Mouse (Mus musculus) hindbrain, embryonic 15.5 days (tissue): ENCODE measurements around the gene Cyp27b1. TPM values are rescaled to one million over a fixed set of nuclear protein-coding genes. Genes with fewer than 3 reads are reported as not detected.

Experiments
- ATAC-seq: fragments of 200-750 bp; cut with Nextera tagmentation; 2 replicates; pipeline ENCODE4 v1.8.0; 2017; ENCODE audit warnings: low read depth, moderate number of reproducible peaks, moderate TSS enrichment; ENCODE audit not compliant: low FRiP score
- H3K27ac ChIP-seq: fragments of 300-500 bp; sonication (generic); replicated peaks from 2 replicates; pipeline ENCODE4 v1.5.1; 2015; ENCODE audit warnings: mild to moderate bottlenecking, inconsistent platforms
- H3K27me3 ChIP-seq: fragments of 300-500 bp; sonication (generic); 2 replicates; pipeline ENCODE4 v1.6.1; 2015; ENCODE audit warnings: control low read depth, inconsistent platforms
- H3K36me3 ChIP-seq: fragments of 300-500 bp; sonication (generic); 2 replicates; pipeline ENCODE4 v1.6.1; 2015; ENCODE audit warnings: control low read depth, inconsistent platforms
- H3K4me1 ChIP-seq: fragments of 300-500 bp; sonication (generic); replicated peaks from 2 replicates; pipeline ENCODE4 v1.6.1; 2015; ENCODE audit warnings: control low read depth, inconsistent platforms
- H3K4me2 ChIP-seq: fragments of 300-500 bp; sonication (generic); 2 replicates; pipeline ENCODE4 v1.6.1; 2015; ENCODE audit warnings: moderate library complexity, mild to moderate bottlenecking, inconsistent platforms
- H3K4me3 ChIP-seq: fragments of 300-500 bp; sonication (generic); 2 replicates; pipeline ENCODE4 v1.5.1; 2015; ENCODE audit warnings: mild to moderate bottlenecking, inconsistent platforms
- H3K9ac ChIP-seq: fragments of 300-500 bp; sonication (generic); 2 replicates; pipeline ENCODE4 v1.6.1; 2015; ENCODE audit warnings: inconsistent platforms
- H3K9me3 ChIP-seq: fragments of 300-500 bp; sonication (generic); 2 replicates; pipeline ENCODE4 v1.6.1; 2016; ENCODE audit warnings: control low read depth, inconsistent platforms
- WGBS: fragments of 180-500 bp; shearing (Covaris S2); methylation state at CpG from one replicate; pipeline ENCODE4 v1.1.7; 2015; 5-methylcytosine and 5-hydroxymethylcytosine counted together
- polyA plus RNA-seq: library from polyadenylated mRNA; unstranded; fragments of >200 nt; fragmentation: Nextera tagmentation; extraction: Ambion mirVana; gene quantifications from 2 replicates; pipeline ENCODE4 v1.2.1, GENCODE M21; 2015

The Cyp27b1 gene
- polyA plus RNA-seq: 0.21 and 0.26 TPM in 2 replicates

DNA sequence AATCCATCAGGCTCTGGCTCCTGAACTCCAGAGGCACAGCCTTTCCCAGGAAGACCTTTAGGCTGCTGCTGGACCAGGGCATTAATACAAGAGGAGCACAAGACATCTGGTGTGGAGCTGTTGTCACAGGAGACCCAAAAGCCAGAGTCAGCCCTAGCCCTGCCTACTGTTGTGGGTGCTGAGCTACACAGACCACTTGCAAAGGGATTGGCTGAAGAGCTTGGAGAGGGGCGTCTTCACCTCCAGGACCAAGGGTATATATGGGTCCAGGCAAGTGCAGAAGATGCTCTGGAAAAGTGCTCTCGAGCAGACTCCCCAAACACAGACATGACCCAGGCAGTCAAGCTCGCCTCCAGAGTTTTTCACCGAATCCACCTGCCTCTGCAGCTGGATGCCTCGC is at the start of gene Cyp27b1:
Cyp27b1 (plus strand) TSS at position 297 of the 400 bp plus-strand sequence.
- Histone ChIP-seq H3K27ac (no peak within 1 kb of the TSS), H3K9me3 (no peaks in the 10 kb centered on the region), H3K4me1 (peaks cover 12% of the 10 kb centered on the region), H3K36me3 (0 out of 2 replicates have a peak, but pooled peaks cover 1% of the 10 kb centered on the region), H3K4me3 (0 out of 2 replicates have a peak within 1 kb of the TSS, but pooled peaks have one; percentile 2), H3K27me3 (peaks cover 44% of the 10 kb centered on the region), H3K4me2 (no peak within 1 kb of the TSS), H3K9ac (no peak within 1 kb of the TSS; the same call in 1 of the 2 replicates)
- no peak for ATAC-seq
- 27% methylated on average over 5 of the region's 5 CpGs for WGBS

DNA sequence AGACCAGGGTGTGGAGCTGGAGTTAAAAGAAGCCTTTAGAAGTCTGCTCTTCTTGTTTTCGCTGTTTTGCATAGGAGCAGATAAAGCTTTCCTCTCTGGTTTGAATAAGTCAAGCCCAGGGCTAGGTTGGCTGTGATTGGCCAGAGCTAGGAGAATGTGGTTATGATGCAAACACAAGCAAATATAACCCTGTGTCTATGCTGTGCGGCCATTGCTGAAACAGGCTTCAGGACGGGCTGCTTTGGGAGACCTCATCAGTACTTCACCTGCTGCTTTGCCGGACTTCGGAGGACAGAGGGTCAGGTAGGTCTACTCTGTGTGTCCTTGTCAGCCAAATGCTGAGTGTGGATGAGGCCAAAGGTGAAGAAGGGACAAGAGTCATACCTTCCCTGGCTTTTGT is 47.5 kb upstream of the Cyp27b1 start, which contains the start of gene Avil:
Avil (plus strand) TSS at position 181 of the 400 bp plus-strand sequence.
- WGBS: 88% methylated on average over 5 of the region's 5 CpGs
- H3K9ac ChIP-seq: no peak within 1 kb of the TSS
- H3K4me2 ChIP-seq: no peak within 1 kb of the TSS
- no peak within 1 kb of the TSS for H3K4me3 ChIP-seq
- H3K4me1 ChIP-seq: no peaks in the 10 kb centered on the region
- no peak within 1 kb of the TSS for H3K27ac ChIP-seq
- ATAC-seq: 0 out of 2 replicates have a peak, but pooled peaks have one; percentile 31
- peaks cover 14% of the 10 kb centered on the region for H3K36me3 ChIP-seq
- H3K27me3 ChIP-seq: no peaks in the 10 kb centered on the region
- no peaks in the 10 kb centered on the region for H3K9me3 ChIP-seq

DNA sequence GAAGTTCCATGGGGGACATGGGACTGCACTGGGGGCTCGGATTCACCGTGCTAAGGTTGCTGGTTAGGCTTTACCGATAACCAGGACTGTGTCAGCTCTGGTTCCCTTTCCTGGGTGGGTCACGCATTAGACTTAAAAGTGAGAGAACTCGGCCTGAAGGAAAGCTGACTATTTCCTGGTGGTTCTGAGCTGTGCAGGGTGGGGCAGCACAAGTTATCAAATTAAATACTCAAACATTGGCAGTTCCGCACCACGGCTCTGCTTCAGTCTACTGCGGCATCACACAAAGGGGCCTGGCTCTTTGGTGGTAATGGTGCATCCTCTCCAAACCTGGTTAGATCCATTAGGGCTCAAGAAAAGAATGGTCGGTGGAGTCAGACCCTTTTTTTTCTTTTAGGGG is 46.8 kb upstream of the Cyp27b1 start:
- Histone ChIP-seq H3K4me1 (no peaks in the 10 kb centered on the region), H3K9ac (no peak overlapping the region), H3K36me3 (peaks cover 14% of the 10 kb centered on the region), H3K27ac (no peak overlapping the region), H3K9me3 (no peaks in the 10 kb centered on the region), H3K4me3 (no peak overlapping the region), H3K27me3 (no peaks in the 10 kb centered on the region), H3K4me2 (no peak overlapping the region)
- no peak for ATAC-seq
- 91% methylated on average over 9 of the region's 9 CpGs for WGBS

DNA sequence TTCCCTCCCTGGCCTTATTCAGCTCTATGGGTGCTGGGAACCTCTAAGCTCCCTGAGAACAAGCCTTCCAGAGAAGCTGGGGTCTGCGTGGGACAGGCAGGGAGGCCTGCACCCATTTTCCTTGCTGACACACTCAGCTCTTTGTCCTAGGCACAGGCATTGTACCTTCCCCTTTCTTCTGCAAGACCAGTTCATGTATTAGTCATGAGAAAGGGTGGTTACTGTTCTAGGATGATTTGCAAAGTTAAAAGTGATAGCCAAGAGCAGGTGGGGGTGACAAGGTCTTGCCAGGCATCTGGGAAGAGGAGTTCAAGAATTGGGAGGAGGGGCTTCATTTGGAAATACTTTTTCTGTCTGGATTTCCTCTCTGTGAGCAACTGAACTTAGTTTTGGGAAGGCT is 46.0 kb upstream of the Cyp27b1 start:
- peaks cover 14% of the 10 kb centered on the region for H3K36me3 ChIP-seq
- WGBS: 82% methylated on average over 1 of the region's 1 CpGs
- no peaks in the 10 kb centered on the region for H3K4me1 ChIP-seq
- H3K9me3 ChIP-seq: no peaks in the 10 kb centered on the region
- no peak overlapping the region for H3K4me3 ChIP-seq
- H3K9ac ChIP-seq: no peak overlapping the region
- H3K4me2 ChIP-seq: no peak overlapping the region
- no peak for ATAC-seq
- no peaks in the 10 kb centered on the region for H3K27me3 ChIP-seq
- H3K27ac ChIP-seq: no peak overlapping the region

DNA sequence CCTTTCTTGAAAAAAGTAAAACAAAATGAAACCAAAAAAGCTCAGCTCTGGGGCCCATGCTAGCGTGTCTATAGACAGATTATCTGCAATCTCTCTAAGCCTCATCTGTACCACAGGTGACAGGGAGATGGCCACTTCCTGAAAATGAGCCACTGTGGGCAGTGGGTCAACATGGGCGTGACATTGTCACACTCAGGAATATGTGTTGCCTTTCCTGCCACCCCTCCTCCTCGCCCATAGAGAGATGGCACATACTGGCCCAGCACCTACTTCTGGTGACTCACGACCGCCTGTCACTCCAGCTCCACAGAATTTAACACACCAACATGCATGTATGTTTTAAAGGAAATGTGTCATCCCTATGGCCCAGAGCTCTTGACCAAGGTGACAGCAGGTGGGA is 45.3 kb upstream of the Cyp27b1 start:
- Histone ChIP-seq H3K4me2 (no peak overlapping the region), H3K36me3 (peaks cover 9% of the 10 kb centered on the region), H3K27me3 (no peaks in the 10 kb centered on the region), H3K9ac (no peak overlapping the region), H3K27ac (no peak overlapping the region), H3K4me3 (no peak overlapping the region), H3K4me1 (no peaks in the 10 kb centered on the region), H3K9me3 (no peaks in the 10 kb centered on the region)
- no peak for ATAC-seq
- WGBS: 84% methylated on average over 5 of the region's 5 CpGs

DNA sequence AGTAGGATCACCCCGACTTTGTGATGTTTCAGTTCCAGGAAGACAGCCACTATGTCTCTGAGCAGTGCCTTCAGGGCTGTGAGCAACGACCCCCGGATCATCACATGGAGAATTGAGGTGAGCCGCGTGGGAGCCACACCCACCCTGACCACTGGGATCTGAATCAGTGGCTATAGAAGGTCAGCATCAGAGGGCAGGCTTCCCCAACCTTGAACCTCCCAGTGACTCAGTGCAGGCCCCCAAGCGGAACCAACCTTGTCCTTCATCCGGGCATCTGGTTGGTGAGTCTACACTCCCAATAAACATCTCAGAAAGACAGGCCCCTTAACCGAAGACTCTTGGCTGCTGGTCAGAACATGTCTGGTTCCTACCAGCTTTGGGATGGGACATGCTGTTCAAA is 44.7 kb upstream of the Cyp27b1 start:
- H3K4me1 ChIP-seq: no peaks in the 10 kb centered on the region
- no peak overlapping the region for H3K4me3 ChIP-seq
- H3K36me3 ChIP-seq: peaks cover 7% of the 10 kb centered on the region; the same call in 1 of the 2 replicates
- no peak overlapping the region for H3K27ac ChIP-seq
- H3K4me2 ChIP-seq: no peak overlapping the region
- no peaks in the 10 kb centered on the region for H3K27me3 ChIP-seq
- no peak for ATAC-seq
- 89% methylated on average over 8 of the region's 8 CpGs for WGBS
- no peaks in the 10 kb centered on the region for H3K9me3 ChIP-seq
- no peak overlapping the region for H3K9ac ChIP-seq

DNA sequence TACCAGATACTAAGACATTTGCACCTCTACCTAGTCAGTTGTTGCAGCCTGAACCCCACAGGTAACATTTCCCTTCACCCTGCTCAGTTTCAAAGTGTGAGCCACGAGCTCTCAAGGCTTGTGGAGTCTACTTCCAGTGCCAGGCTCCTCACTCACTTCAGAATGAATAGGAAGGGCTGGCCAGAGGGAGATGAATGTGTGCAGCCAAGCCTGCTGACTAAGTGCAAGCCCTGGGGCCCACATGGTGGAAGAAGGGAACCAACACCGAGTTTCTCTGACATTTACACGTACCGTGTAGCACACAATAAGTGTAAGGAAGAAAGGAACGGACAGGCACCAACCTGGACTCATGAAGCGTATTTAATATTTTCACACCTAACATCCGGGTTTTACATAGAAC is 44.2 kb upstream of the Cyp27b1 start:
- H3K36me3 ChIP-seq: peaks cover 2% of the 10 kb centered on the region; the same call in 1 of the 2 replicates
- no peak overlapping the region for H3K27ac ChIP-seq
- ATAC-seq: no peak
- H3K9me3 ChIP-seq: no peaks in the 10 kb centered on the region
- H3K4me3 ChIP-seq: no peak overlapping the region
- no peaks in the 10 kb centered on the region for H3K27me3 ChIP-seq
- no peak overlapping the region for H3K9ac ChIP-seq
- H3K4me2 ChIP-seq: no peak overlapping the region
- no peaks in the 10 kb centered on the region for H3K4me1 ChIP-seq
- 74% methylated on average over 7 of the region's 7 CpGs for WGBS

DNA sequence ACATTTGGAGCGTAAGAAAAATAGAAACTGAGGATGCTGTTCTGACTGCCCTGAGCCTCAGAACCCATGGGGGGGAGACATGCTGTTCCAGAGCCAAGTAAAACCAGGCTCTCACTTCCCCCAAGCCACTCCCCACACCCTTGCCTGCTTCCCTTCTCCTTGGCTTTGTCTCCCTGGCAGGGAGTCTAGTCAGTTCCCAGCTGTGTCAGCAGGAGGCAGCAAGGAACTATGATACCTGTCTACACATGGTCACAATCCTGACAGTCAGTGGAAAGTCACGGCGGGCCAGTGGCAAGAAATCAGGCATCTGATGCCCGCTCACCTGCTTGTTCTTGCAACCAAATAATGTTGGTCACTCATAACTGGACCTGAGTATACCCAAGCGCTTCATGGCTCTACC is 31.6 kb upstream of the Cyp27b1 start:
- no peaks in the 10 kb centered on the region for H3K9me3 ChIP-seq
- H3K9ac ChIP-seq: no peak overlapping the region
- H3K36me3 ChIP-seq: no peaks in the 10 kb centered on the region
- no peak overlapping the region for H3K27ac ChIP-seq
- no peak overlapping the region for H3K4me2 ChIP-seq
- WGBS: 70% methylated on average over 5 of the region's 5 CpGs
- no peak overlapping the region for H3K4me3 ChIP-seq
- ATAC-seq: no peak
- H3K4me1 ChIP-seq: no peaks in the 10 kb centered on the region
- H3K27me3 ChIP-seq: no peaks in the 10 kb centered on the region

DNA sequence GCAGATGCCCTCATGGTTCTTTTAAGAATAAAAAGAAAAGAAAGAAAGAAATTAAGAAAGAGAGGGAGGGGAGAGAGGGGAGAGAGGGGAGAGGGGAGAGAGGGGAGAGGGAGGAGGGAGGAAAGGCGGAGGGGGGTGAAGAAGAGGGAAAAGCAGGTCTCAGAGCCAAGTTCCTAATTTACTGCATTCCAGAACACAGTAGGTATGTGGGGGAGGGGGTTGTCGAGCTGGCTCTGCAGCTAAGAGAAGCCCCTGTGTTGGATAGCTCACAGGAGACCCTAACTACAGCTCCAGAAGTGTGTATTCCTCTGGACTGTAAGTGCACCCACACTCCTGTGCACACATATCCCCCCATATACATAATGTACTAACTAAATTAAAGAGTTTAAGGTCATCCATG is 31.0 kb upstream of the Cyp27b1 start:
- WGBS: 41% methylated on average over 2 of the region's 2 CpGs
- Histone ChIP-seq H3K4me1 (no peaks in the 10 kb centered on the region), H3K4me2 (no peak overlapping the region), H3K36me3 (no peaks in the 10 kb centered on the region), H3K9ac (no peak overlapping the region), H3K4me3 (no peak overlapping the region), H3K27me3 (no peaks in the 10 kb centered on the region), H3K27ac (no peak overlapping the region), H3K9me3 (no peaks in the 10 kb centered on the region)
- no peak for ATAC-seq

DNA sequence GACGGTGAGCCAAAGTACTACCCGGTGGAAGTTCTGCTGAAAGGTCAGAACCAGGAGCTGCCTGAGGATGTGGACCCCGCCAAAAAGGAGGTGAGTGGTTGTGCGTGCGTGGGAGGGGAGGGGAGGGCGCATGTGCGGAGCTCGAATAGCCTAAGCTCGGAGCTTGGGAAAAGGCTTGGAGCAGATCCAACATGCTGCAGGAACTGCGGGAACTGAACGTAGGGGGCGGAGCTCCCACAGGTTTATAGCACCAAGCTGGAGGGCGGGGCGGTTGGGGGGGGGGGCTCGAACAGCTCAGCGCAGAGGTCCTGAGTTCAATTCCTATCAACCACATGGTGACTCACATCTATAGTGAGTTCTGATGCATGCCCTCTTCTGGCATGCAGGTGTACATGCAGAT is 29.6 kb upstream of the Cyp27b1 start:
- peaks cover 10% of the 10 kb centered on the region for H3K36me3 ChIP-seq
- no peak overlapping the region for H3K9ac ChIP-seq
- H3K4me1 ChIP-seq: no peaks in the 10 kb centered on the region
- no peaks in the 10 kb centered on the region for H3K27me3 ChIP-seq
- no peak overlapping the region for H3K4me3 ChIP-seq
- H3K4me2 ChIP-seq: no peak overlapping the region
- no peak for ATAC-seq
- WGBS: 82% methylated on average over 16 of the region's 16 CpGs
- no peak overlapping the region for H3K27ac ChIP-seq
- H3K9me3 ChIP-seq: no peaks in the 10 kb centered on the region

DNA sequence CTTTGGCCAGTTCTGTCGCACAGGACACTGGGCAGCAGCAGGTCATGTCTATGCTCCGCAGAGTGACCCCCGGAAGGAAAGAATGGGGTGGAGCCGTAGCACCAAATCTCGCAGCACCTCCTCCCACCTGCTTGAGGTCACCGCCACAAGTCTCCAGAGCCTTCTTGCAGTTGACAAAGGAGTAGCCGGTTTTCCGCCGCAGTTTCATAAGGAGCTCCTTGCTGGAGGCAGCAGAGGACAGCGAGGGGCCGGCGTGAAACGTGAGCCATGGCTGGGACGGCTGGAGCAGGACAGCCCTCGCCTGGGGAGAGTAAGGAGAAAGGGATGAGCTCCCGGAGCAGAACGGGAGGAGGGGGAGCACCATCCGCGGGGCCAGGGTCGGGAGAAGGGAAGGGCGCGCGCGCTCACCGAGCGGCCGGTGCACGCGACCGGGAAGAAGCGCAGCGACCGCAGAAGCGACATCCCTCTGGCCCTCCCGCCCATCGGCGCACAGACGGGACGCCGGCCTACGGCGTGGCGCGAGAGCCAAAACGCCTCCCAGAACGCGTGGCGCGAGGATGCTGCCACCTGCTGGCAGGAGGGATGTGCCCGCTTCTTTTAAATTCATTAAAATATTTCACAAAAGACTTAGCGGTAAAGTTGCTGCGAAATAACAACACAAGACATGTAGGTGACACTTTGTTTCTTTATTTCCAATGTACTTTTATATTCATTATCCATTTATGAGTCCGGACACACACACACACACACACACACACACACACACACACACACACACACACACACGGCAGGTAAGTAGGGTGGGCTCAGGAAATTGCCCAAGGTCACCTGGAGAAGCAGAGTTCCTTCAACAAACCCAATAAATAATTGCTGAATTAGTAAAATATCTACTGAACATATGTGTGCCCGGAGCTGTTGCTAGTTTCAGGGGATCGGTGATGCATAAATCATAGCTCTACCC is 17.4 kb upstream of the Cyp27b1 start, which contains the start of gene Tsfm:
Tsfm (minus strand) TSS at position 505 of the 961 bp plus-strand sequence.
- ATAC-seq: peak; percentile 88
- peak within 1 kb of the TSS; percentile 84 for H3K27ac ChIP-seq
- H3K9ac ChIP-seq: peak within 1 kb of the TSS; percentile 91
- WGBS: 6% methylated on average over 56 of the region's 56 CpGs
- H3K27me3 ChIP-seq: no peaks in the 10 kb centered on the region
- peaks cover 31% of the 10 kb centered on the region for H3K36me3 ChIP-seq
- peaks cover 10% of the 10 kb centered on the region for H3K4me1 ChIP-seq
- H3K4me3 ChIP-seq: peak within 1 kb of the TSS; percentile 89
- peak within 1 kb of the TSS; percentile 74 for H3K4me2 ChIP-seq
- no peaks in the 10 kb centered on the region for H3K9me3 ChIP-seq

DNA sequence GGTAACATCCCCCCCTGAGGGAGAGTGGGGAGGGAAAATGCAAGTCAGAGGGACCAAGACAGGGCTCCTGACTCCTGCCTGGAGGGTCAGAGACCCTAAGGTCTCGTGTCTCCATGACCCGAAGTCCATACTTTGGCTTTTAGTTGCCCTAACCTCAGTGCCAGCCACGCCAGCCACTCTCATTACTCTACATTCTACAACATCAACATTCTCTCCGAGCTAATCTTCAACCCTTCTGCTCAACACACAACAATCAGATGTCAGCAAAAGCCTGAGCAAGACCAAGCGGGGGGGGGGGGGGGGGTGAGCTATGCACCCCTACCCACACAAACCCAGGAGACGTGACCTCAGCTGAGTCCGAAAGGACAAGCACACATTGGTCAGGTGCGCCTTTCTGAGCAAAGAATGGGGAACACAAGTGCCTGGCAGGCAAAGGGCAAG is 14.7 kb upstream of the Cyp27b1 start:
- H3K4me2 ChIP-seq: no peak overlapping the region
- H3K9me3 ChIP-seq: no peaks in the 10 kb centered on the region
- peaks cover 10% of the 10 kb centered on the region for H3K4me1 ChIP-seq
- no peaks in the 10 kb centered on the region for H3K27me3 ChIP-seq
- H3K36me3 ChIP-seq: peaks cover 7% of the 10 kb centered on the region
- 81% methylated on average over 8 of the region's 8 CpGs for whole genome bisulfite sequencing
- no peak overlapping the region for H3K9ac ChIP-seq
- H3K4me3 ChIP-seq: no peak overlapping the region
- ATAC-seq: no peak
- H3K27ac ChIP-seq: no peak overlapping the region
